Mouse (Mus musculus) erythroblast, embryonic 14.5 days (primary cell): Measurements from ENCODE around the gene Taf10.

Experiments used
- GATA1 ChIP-seq: IDR thresholded peaks from 2 replicates; pipeline ENCODE4 v1.6.1; 2012; ENCODE audit warnings: low read length, inconsistent platforms, mixed read lengths
- TAL1 ChIP-seq: IDR thresholded peaks from 3 replicates; pipeline ENCODE4 v1.6.1; 2012; ENCODE audit warnings: low read length, inconsistent platforms, mixed read lengths

DNA sequence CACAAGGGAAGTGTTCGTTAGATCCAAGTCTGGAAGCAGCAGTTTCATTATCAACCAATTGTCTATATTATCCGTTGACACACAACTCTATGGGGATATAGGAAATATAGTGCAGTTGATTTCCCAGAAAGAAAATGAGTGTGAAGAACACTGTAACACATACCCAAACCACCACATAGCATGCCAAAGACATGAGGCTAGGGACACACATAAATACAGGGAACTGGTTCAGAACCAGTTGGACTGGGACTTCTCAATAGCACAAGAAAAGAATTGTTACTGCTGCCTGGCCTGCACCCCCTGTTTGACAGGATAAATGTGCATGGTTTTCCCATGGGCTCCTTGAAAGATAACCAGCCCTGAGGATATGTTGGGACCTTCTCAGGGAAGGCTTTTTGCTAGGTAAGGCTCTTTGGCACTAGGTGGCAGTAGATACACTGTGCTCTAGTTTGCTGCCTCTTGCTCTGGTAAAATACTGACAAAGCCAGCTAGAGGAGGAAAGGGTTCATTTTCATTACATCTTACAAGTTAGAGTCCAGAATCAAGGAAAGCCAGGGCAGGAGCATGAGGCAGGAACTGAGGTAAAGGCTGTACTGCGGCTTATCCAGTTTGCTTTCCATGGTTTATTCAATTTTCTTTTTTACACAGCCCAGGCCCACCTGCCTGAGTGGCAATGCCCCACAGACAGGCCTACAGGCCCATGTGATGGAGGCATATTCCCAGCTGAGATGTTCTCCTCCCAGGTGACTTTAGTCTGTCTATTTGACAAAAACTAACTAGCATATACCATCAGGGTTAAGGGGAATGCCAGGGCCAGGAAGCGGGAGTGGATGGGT lies 17.8 kb downstream of the Taf10 start:
- TF ChIP-seq TAL1 (no peak), GATA1 (no peak)
